Mouse (Mus musculus) telencephalon, adult 2 months (tissue): ENCODE measurements around the gene Elovl2.
"Not testable (repeated sequence)": the region's sequence is repeated elsewhere in the genome, so short reads cannot be mapped to it uniquely, and the experiment has no call there.

Source experiments
- DNase-seq: peaks from one replicate; pipeline ENCODE4 v3.0.0-alpha.2; 2011; ENCODE audit warnings: low read depth, low spot score

Gene Elovl2

GRCm38 (mm10) chr13:41220304-41220834 is at the start of gene Elovl2:
Gene Elovl2, minus strand, starts transcription at chr13:41220405.
- no peak for DNase-seq

- DNase-seq = peak; percentile 58
Observed at GRCm38 (mm10) chr13:41267827-41268408, 47.7 kb upstream of the Elovl2 start.

GRCm38 (mm10) chr13:41263304-41264006 is 43.2 kb upstream of the Elovl2 start:
- no peak for DNase-seq

GRCm38 (mm10) chr13:41261617-41262016 is 41.4 kb upstream of the Elovl2 start:
- DNase-seq = not testable (repeated sequence)

- no peak for DNase-seq
Observed at GRCm38 (mm10) chr13:41257851-41258250, 37.6 kb upstream of the Elovl2 start.

GRCm38 (mm10) chr13:41256962-41257361 is 36.8 kb upstream of the Elovl2 start:
- DNase-seq = no peak

- DNase-seq = no peak
Observed at GRCm38 (mm10) chr13:41256126-41256525, 35.9 kb upstream of the Elovl2 start.

- no peak for DNase-seq
Observed at GRCm38 (mm10) chr13:41252736-41253135, 32.5 kb upstream of the Elovl2 start.

- DNase-seq = no peak
Observed at GRCm38 (mm10) chr13:41252141-41252540, 31.9 kb upstream of the Elovl2 start.

GRCm38 (mm10) chr13:41251667-41252066 is 31.5 kb upstream of the Elovl2 start:
- no peak for DNase-seq

GRCm38 (mm10) chr13:41251232-41251631 is 31.0 kb upstream of the Elovl2 start:
- DNase-seq = not testable (repeated sequence)

GRCm38 (mm10) chr13:41250318-41250981 is 30.2 kb upstream of the Elovl2 start:
- DNase-seq = peak; percentile 23

- DNase-seq = peak; percentile 98
Observed at GRCm38 (mm10) chr13:41249538-41250317, 29.5 kb upstream of the Elovl2 start, which contains the start of gene Smim13. Gene Smim13, plus strand, starts transcription at chr13:41249844.

- peak; percentile 79 for DNase-seq
Observed at GRCm38 (mm10) chr13:41248751-41249520, 28.7 kb upstream of the Elovl2 start.

- no peak for DNase-seq
Observed at GRCm38 (mm10) chr13:41244306-41244830, 24.2 kb upstream of the Elovl2 start.

GRCm38 (mm10) chr13:41241557-41241956 is 21.4 kb upstream of the Elovl2 start:
- DNase-seq = no peak

- DNase-seq = peak; percentile 78
Observed at GRCm38 (mm10) chr13:41238805-41239130, 18.6 kb upstream of the Elovl2 start.

- no peak for DNase-seq
Observed at GRCm38 (mm10) chr13:41238035-41238804, 18.0 kb upstream of the Elovl2 start.

- DNase-seq = no peak
Observed at GRCm38 (mm10) chr13:41235845-41236741, 15.9 kb upstream of the Elovl2 start.
